Mouse (Mus musculus): ENCODE measurements around the gene Cacna1b. TPM values are rescaled to one million over a fixed set of nuclear protein-coding genes. Genes with fewer than 3 reads are reported as not detected.
A peak's percentile ranks its signal among the peaks of the same experiment; 100 is the strongest.

The Cacna1b gene
- polyA plus RNA-seq, 2 experiments, result 0.03 TPM; not detected in 1

DNA sequence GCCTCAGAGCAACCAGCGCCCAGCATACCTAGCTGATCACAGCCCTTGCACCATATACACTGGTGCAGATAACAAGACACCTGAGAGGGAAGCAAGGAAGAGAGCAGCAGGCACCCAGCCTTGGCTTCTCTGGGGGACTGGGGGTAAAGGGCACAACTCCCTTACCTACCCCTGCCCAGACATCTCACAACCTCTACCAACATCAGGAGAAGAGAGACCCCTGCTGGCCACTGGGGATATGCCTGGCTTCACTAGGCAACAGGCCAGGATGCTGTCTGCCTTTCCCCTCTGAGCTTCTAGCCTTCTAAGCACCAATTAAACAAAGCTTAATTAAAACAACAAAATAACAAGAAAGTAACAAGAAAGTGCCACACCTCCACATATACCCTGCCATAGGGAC is 7.7 kb downstream of the Cacna1b start:
- ATAC-seq (ENCODE audit: insufficient read depth) (no peak), DNase-seq (ENCODE audit: low read depth in 3 of 3, low spot score in 3 of 3) (no peak)
- H3K27me3 ChIP-seq (ENCODE audit: control insufficient read depth, insufficient read depth, low read length), result no peaks in the 10 kb centered on the region
- TF ChIP-seq CTCF (IDR thresholded peaks at IDR 0.05; ENCODE audit: low read depth) (peak; percentile 72), EP300 (IDR thresholded peaks at IDR 0.05; ENCODE audit: low read depth) (no peak)
- no peaks in the 10 kb centered on the region for H3K36me3 ChIP-seq (replicated peaks; ENCODE audit: control insufficient read depth, insufficient read depth, low read depth)
- no peak overlapping the region for H3K4me3 ChIP-seq (ENCODE audit: insufficient read depth in 1 of 2, low read depth in 2 of 2, low read length in 2 of 2)
- H3K4me2 ChIP-seq (ENCODE audit: low read depth), result no peak overlapping the region
- H3K9ac ChIP-seq (replicated peaks), result no peak overlapping the region
- no peaks in the 10 kb centered on the region for H3K4me1 ChIP-seq (replicated peaks; ENCODE audit: control insufficient read depth in 2 of 2, insufficient read depth in 2 of 2, low read length in 1 of 2)
- 68% methylated on average over 1 of the region's 1 CpGs for WGBS (ENCODE audit: insufficient replicate concordance)
- H3K27ac ChIP-seq, result no peak overlapping the region
- no peaks in the 10 kb centered on the region for H3K9me3 ChIP-seq (ENCODE audit: control insufficient read depth, low read length)

DNA sequence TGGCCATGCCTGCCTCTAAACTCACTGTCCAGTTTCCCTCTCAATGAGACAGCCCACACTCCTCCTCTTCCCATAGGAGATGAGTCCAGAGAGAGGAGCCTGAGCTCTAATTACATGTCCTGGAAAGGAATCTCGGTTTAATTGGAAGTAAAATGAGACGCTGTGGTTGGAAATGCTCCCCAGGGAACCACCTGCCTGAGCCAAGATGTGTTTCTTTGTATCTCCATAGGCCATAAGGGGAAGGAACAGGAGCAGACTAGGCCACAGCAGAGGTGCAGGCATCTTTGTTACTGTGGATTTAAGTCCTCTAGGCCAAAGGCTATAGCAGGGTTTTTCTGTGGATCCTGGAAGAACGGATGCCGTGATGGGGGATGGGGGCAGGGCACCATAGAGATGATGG is 10.4 kb downstream of the Cacna1b start:
- no peaks in the 10 kb centered on the region for H3K36me3 ChIP-seq (replicated peaks; ENCODE audit: control insufficient read depth, insufficient read depth, low read depth)
- ATAC-seq (ENCODE audit: insufficient read depth), result no peak
- WGBS (ENCODE audit: insufficient replicate concordance), result 68% methylated on average over 4 of the region's 4 CpGs
- no peak overlapping the region for H3K4me3 ChIP-seq (ENCODE audit: insufficient read depth in 1 of 2, low read depth in 2 of 2, low read length in 2 of 2)
- no peaks in the 10 kb centered on the region; a peak in 1 of 4 replicates for H3K4me1 ChIP-seq (replicated peaks; ENCODE audit: control insufficient read depth in 2 of 2, insufficient read depth in 2 of 2, low read length in 1 of 2)
- no peak for DNase-seq (ENCODE audit: low read depth in 3 of 3, low spot score in 3 of 3)
- no peaks in the 10 kb centered on the region for H3K27me3 ChIP-seq (ENCODE audit: control insufficient read depth, insufficient read depth, low read length)
- no peak overlapping the region for H3K27ac ChIP-seq
- no peak overlapping the region for H3K9ac ChIP-seq (replicated peaks)
- H3K9me3 ChIP-seq (ENCODE audit: control insufficient read depth, low read length), result no peaks in the 10 kb centered on the region
- H3K4me2 ChIP-seq (ENCODE audit: low read depth), result no peak overlapping the region
- TF ChIP-seq EP300 (IDR thresholded peaks at IDR 0.05; ENCODE audit: low read depth) (no peak), CTCF (IDR thresholded peaks at IDR 0.05; ENCODE audit: low read depth) (no peak)

DNA sequence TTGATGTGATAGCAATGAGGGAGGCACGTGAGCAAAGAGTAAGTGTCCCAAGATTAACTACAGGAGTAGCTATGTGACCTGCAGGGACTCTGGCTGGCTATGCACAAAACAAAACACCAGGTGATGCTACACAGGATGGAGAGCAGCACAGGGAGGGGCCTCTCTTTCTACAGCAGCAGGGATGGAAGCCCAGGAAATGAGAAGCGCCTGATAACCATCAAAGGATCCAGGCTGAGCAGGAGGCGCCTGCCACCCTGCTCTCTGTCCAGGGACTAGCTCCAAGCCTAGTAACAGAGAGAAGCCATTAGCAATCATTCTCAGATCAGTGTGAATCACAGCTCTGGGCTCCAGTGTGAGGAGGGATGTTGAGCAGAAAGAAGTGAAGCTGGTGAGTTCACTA is 12.9 kb downstream of the Cacna1b start:
- Histone ChIP-seq H3K4me3 (ENCODE audit: insufficient read depth in 1 of 2, low read depth in 2 of 2, low read length in 2 of 2) (no peak overlapping the region), H3K4me2 (ENCODE audit: low read depth) (no peak overlapping the region), H3K9me3 (ENCODE audit: control insufficient read depth, low read length) (no peaks in the 10 kb centered on the region), H3K9ac (replicated peaks) (no peak overlapping the region), H3K36me3 (replicated peaks; ENCODE audit: control insufficient read depth, insufficient read depth, low read depth) (no peaks in the 10 kb centered on the region), H3K4me1 (replicated peaks; ENCODE audit: control insufficient read depth in 2 of 2, insufficient read depth in 2 of 2, low read length in 1 of 2) (no peaks in the 10 kb centered on the region; a peak in 1 of 4 replicates), H3K27ac (no peak overlapping the region), H3K27me3 (ENCODE audit: control insufficient read depth, insufficient read depth, low read length) (no peaks in the 10 kb centered on the region)
- 45% methylated on average over 3 of the region's 3 CpGs for WGBS (ENCODE audit: insufficient replicate concordance)
- DNase-seq (ENCODE audit: low read depth in 3 of 3, low spot score in 3 of 3) (no peak), ATAC-seq (ENCODE audit: insufficient read depth) (no peak)
- TF ChIP-seq CTCF (IDR thresholded peaks at IDR 0.05; ENCODE audit: low read depth) (no peak), EP300 (IDR thresholded peaks at IDR 0.05; ENCODE audit: low read depth) (no peak)

DNA sequence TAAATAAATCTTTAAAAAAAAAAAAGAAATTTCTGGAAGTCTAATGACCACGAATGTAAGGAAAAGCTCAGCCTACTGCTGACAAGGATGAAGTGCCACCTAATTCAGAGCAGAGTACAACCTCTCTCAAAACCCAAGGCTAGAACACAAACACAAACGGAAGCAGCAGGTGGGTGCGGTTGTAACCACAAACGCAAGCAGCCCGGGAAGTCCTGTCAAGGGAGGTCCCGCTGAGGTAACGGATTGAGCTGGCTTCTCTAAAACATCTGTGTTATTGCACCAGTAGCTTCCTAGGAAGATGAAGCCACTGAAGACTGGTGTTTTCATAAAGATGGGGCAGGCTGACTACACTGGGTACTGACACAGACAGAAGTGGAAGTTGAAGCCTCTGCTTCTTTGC is 15.1 kb downstream of the Cacna1b start:
- Histone ChIP-seq H3K4me2 (ENCODE audit: low read depth) (no peak overlapping the region), H3K4me1 (replicated peaks; ENCODE audit: control insufficient read depth in 2 of 2, insufficient read depth in 2 of 2, low read length in 1 of 2) (no peaks in the 10 kb centered on the region; a peak in 1 of 4 replicates), H3K27me3 (ENCODE audit: control insufficient read depth, insufficient read depth, low read length) (no peaks in the 10 kb centered on the region), H3K9ac (replicated peaks) (no peak overlapping the region), H3K27ac (no peak overlapping the region), H3K9me3 (ENCODE audit: control insufficient read depth, low read length) (no peaks in the 10 kb centered on the region), H3K4me3 (ENCODE audit: insufficient read depth in 1 of 2, low read depth in 2 of 2, low read length in 2 of 2) (no peak overlapping the region), H3K36me3 (replicated peaks; ENCODE audit: control insufficient read depth, insufficient read depth, low read depth) (no peaks in the 10 kb centered on the region)
- ATAC-seq (ENCODE audit: insufficient read depth) (no peak), DNase-seq (ENCODE audit: low read depth in 3 of 3, low spot score in 3 of 3) (peak in 2 of 3 experiments; percentile 5 to 9)
- TF ChIP-seq EP300 (IDR thresholded peaks at IDR 0.05; ENCODE audit: low read depth), result no peak
- TF ChIP-seq CTCF (IDR thresholded peaks at IDR 0.05; ENCODE audit: low read depth), result no peak
- WGBS (ENCODE audit: insufficient replicate concordance), result 15% methylated on average over 7 of the region's 7 CpGs

DNA sequence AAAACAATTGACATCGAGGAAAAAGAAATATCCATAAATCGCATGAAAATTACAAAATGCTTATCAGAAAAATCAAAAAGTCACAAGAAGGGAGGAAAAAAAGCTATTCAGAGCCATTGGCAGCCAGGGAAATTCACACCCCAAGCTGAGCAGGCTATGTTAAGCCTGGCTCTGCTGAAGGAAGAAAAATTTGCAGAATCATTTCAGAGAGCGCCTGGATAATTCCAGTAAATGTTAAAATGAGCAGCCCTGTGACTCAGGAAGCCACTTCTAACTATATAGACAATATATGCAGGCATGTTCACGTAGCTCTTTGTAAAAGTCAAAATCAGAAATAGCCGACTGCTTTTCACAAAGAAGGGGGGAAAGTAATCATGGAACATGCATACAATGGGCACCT is 23.3 kb downstream of the Cacna1b start:
- H3K36me3 ChIP-seq (replicated peaks; ENCODE audit: control insufficient read depth, insufficient read depth, low read depth), result no peaks in the 10 kb centered on the region
- H3K4me3 ChIP-seq (ENCODE audit: insufficient read depth in 1 of 2, low read depth in 2 of 2, low read length in 2 of 2), result no peak overlapping the region
- H3K9me3 ChIP-seq (ENCODE audit: control insufficient read depth, low read length), result no peaks in the 10 kb centered on the region
- H3K27ac ChIP-seq, result no peak overlapping the region
- H3K4me1 ChIP-seq (replicated peaks; ENCODE audit: control insufficient read depth in 2 of 2, insufficient read depth in 2 of 2, low read length in 1 of 2), result no peaks in the 10 kb centered on the region
- no peak overlapping the region for H3K4me2 ChIP-seq (ENCODE audit: low read depth)
- no peak overlapping the region for H3K9ac ChIP-seq (replicated peaks)
- no peak for DNase-seq (ENCODE audit: low read depth in 3 of 3, low spot score in 3 of 3)
- H3K27me3 ChIP-seq (ENCODE audit: control insufficient read depth, insufficient read depth, low read length), result no peaks in the 10 kb centered on the region
- ATAC-seq (ENCODE audit: insufficient read depth), result no peak
- WGBS (ENCODE audit: insufficient replicate concordance), result 67% methylated on average over 5 of the region's 5 CpGs
- TF ChIP-seq CTCF (IDR thresholded peaks at IDR 0.05; ENCODE audit: low read depth) (no peak), EP300 (IDR thresholded peaks at IDR 0.05; ENCODE audit: low read depth) (no peak)
